Mouse (Mus musculus) spleen, postnatal 36 days (tissue): ENCODE results near the gene Atp6v1g1.
A peak's percentile ranks its signal among the peaks of the same experiment; 100 is the strongest.

Experiments
- DNase-seq, 2 experiments: peaks; one replicate each; pipeline ENCODE4 v3.0.0; 2022; ENCODE audit warnings: low spot score in 2 of 2, mixed read lengths in 1 of 2

Gene Atp6v1g1

GRCm38 (mm10) chr4:63546441-63547055 lies 2.0 kb downstream of the Atp6v1g1 start:
- DNase-seq = no peak

DNA sequence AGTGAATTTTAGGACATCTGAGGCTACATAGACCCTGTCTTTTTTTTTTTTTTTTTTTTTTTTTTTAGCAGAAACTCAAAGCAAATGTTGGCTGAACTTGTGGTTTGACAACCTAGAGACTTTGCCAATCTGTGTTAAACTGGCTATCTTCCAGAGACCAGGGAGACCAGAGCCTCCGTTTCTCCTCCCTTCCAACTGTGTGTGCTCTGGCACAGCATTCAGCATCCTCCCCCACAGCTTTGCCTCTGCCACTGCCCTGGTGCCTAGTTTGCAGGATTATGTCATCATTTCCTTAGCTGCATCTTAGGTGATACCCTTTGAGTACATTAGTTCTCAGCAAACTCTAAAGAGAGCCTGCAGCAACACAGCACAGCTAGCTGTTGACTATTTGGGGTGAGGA lies 3.2 kb downstream of the Atp6v1g1 start:
- no peak for DNase-seq

- no peak for DNase-seq
These were observed 3.9 kb downstream of the Atp6v1g1 start for GRCm38 (mm10) chr4:63548491-63548890.

DNA sequence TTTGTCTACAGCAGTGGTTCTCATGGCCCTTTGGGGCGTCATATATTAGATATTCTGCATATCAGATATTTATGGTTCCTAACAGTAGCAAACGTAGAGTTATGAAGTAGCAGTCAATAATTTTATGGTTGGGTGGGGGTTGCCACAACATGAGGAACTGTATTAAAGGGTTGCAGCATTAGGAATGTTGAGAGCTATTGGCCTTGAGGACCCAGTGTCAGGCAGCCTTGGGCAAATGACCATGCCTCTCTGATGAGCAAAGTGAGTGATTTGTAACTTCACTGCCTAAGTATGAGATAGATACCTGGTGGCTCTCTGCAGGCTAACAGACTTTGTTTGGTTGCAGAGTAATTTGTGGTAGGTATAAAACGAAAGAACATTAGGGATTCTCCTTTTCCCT lies 6.3 kb downstream of the Atp6v1g1 start:
- DNase-seq = no peak

DNA sequence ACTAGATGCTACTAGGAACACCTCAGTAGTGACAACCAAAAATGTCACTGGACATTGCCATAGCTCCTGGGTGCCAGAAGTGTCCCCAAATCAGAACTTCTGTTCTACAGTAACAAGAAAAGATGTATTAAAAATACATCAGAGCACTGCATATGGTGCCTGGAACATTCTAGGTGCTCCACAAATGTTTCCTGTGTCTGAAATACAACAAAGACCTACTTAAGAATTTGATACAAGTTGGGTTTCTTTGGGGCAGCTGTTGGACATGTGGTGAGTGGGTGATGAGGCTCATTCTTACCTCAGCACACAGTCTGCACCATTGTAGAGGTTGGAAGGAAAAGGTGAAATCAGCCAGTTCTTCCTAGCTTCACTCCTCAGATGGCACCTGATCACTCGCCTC lies 8.3 kb downstream of the Atp6v1g1 start:
- no peak for DNase-seq

DNA sequence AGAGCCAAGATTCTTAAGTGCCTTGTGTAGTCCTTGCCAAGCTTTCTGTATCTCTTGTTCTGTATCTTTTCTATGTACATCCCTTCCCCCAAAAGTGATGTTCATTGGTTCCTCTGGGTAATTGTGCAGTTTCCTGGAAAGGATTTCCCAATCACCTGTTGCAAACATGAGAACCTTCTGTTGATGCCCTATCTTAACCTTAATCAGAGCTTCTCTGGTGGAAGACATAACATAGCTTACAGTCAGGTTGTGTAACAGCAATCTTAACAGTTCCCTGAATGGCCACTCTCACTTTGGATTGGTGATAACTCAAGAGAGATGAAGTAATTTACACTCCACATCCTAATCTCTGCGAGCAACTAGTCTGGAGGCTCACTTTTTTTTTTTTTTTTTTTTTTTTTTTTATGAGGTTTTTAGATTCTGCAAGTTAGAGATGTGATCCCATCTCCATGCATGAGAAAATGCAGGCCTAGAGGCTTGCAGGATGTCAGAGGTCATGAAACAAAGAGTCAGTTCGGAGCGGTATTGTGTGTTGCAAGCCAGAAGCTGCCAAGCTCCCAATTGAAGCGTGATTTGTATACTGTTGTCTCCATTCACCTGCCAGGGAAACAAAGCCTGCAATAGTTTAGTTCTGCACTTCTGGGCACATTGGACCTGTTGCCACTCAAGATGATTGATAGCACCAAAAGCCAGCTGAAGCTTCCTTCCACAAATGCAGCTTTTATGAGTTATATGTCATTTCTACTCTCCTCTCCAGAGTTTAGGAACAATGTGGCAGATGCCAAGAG lies 9.4 kb downstream of the Atp6v1g1 start:
- no peak for DNase-seq

- DNase-seq = no peak
These were observed 10.0 kb downstream of the Atp6v1g1 start for GRCm38 (mm10) chr4:63554616-63555015.

- DNase-seq = no peak
These were observed 10.5 kb downstream of the Atp6v1g1 start for GRCm38 (mm10) chr4:63555111-63555510.

GRCm38 (mm10) chr4:63556665-63557064 lies 12.1 kb downstream of the Atp6v1g1 start:
- no peak for DNase-seq

DNA sequence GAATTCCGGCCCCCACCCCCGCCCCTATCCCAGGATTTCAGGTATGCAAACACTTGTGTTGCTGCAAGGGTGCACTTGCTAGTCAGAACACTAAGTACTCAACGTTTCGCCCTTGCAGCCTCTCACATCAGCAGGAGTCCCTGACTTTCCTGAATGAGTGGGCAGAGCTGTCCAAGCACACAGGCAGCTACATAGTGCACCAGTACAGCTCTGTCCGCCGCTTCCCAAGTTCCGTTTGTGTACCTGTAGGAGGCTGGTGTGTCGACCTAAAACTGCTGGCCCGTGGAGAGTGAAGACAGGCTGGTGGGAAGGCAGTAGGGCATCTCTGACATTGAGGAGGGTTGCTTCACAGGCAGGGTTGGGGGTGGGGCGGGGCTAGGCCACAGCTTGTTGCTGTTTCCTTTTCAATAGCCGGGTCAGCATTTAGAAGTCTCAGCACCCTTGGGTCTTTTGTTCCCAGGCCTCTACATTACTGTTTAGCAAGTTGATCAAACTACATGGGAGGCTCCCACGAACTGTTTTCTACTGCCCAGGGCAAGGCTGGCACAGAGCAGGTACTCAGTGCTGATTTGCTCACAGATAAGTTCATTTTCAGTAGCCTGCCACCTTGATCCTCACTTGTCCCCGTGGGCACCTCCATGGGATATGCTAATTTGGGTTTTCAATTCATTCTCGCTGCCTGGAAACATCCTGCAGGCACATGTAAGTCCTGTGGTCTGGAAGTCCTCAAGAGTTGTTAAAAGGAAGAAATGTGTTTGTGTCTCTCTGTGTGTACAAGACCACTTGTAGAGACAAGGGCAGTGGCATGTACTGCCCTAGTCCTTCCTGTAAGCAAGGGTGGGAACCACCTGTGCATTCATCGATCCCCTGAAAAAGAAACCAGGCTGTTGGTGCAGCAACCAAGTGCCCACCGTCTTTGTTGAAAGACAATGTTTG lies 12.8 kb downstream of the Atp6v1g1 start:
- no peak for DNase-seq

- peak; percentile 75 to 77 for DNase-seq
These were observed 14.0 kb downstream of the Atp6v1g1 start, which contains the start of gene Tmem268 for GRCm38 (mm10) chr4:63558407-63559081. Tmem268 (plus strand) TSS chr4:63558781.

- no peak for DNase-seq
These were observed 14.6 kb downstream of the Atp6v1g1 start for GRCm38 (mm10) chr4:63559127-63559697.

DNA sequence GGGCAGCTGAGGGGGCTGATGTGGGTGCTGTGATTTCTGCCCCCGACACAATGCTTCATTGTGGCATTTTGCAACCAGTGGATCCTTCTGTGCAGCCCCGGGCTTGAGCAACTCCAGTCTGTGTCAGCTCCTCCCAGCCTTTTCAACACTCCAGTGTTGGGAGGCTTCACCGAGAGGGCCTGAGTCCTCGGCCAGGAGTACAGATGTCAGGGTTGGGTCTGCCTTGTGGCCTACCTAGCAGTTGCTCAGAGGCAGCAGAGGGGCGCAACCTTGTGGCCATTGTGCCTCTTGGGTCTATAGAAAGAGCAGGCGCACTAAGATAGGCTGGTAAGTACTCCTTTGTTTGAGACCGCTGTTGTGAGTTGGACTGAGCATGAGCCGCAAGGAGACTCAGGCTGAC lies 15.5 kb downstream of the Atp6v1g1 start:
- peak; percentile 27 to 37 for DNase-seq

DNA sequence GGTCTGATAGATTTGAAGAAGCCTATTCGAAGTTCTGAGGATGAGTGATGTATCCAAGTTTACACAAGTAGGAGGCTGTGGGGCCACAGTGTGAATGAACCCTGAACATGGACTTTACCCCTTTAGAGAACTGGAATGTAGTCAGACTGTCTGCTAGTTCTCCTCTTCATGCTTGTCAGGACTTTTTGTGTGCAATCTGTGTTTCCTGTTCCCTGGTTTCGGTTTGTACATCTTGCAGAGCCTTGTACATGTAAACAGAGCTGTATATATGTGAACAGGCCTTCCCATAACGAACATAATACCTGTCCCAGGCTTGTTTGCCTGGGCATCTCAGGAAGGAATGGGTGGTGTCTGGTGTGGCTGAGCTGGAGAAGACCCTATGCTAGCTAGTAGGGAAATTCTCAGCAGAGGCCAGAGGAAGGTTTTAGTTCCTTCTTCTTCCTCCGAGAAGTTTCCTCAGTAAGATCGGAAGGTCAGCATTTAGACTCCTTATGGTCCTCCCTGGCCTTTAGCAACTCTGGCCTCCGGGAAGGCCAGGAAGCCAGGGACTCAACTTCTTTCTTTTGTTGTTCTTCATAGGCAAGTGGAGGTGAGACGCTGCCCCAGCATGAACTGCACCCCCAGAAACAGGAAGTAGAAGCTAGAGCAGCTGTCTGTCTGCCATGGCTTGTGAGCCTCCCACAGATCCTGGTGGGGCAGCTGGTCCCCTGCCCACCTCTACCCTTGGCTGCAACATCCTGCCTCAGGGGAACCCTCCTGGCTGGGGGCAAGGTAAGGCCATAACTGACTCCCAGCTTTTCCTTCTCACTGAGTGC lies 17.5 kb downstream of the Atp6v1g1 start:
- DNase-seq = peak; percentile 77 to 78

DNA sequence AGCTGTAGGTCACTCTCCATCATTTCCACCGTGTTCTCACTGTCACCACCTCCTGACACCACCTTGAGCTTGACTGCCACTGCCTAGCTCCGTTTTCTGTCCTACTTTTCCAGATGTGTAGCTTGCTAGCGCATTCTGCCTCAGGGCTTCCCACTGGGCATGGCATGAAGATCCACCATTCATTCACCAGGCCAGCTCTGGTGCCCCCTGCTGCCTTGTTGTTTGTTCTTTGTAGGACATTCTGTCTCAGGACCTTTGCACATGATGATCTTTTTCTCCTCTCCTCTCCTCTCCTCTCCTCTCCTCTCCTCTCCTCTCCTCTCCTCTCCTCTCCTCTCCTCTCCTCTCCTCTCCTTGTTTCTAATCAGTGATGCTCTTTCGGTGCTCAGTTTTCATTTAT lies 18.2 kb downstream of the Atp6v1g1 start:
- DNase-seq = peak in 1 of 2 experiments; percentile 14

GRCm38 (mm10) chr4:63567712-63568390 lies 23.3 kb downstream of the Atp6v1g1 start:
- DNase-seq = no peak

DNA sequence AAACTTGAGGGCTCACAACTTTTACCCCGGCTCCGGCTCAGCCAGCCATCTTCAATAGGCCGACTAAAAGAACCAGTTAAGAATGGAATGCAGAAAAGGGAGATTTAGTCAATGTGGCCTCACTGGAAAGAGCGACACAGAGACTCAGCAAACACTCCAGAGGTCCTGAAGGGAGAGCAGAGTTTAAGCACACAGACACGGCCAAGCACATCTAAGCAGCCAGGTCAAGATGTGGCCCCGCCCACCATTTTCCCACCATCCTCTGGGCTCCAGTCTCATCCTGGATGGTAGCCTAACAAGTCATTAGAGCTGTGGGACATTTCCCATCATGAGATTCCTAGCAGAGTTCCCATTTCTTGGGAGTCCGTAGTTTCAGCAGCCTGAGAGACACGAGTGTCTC lies 24.8 kb downstream of the Atp6v1g1 start:
- DNase-seq = no peak

- no peak for DNase-seq
These were observed 25.7 kb downstream of the Atp6v1g1 start for GRCm38 (mm10) chr4:63570208-63570781.

DNA sequence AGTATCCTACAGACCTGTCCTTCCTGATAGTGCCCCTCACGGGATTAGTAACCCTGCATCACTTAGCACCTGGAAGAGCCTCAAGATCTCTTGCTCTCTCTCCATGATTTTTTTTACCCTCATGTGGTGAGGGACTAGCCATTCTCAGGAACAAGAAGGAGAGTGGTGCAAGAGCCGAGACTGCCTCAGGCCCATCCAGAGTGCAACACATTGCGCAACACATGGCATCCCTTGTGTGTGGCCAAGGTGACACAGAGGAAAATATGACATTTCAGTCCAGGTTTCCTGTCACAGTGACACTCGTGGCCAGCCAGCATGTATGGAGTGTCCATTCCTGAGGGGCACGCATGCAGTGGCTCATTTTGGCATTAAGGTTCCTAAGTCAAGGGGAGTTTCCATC lies 28.0 kb downstream of the Atp6v1g1 start:
- DNase-seq = no peak
